Mouse (Mus musculus) heart, adult 2 months (tissue): ENCODE measurements around the gene Zfp82.

Experiments used
- CTCF ChIP-seq: fragments of 200-600 bp; IDR thresholded peaks from 2 replicates; pipeline ENCODE4 v1.8.1; 2022; ENCODE audit warnings: antibody characterized with exemption, mild to moderate bottlenecking, moderate library complexity
- POLR2A ChIP-seq: fragments of 200-500 bp; IDR thresholded peaks from 2 replicates; pipeline ENCODE4 v1.6.1; 2011; ENCODE audit warnings: mild to moderate bottlenecking, low read depth, low read length, control low read depth; ENCODE audit not compliant: insufficient read depth

DNA sequence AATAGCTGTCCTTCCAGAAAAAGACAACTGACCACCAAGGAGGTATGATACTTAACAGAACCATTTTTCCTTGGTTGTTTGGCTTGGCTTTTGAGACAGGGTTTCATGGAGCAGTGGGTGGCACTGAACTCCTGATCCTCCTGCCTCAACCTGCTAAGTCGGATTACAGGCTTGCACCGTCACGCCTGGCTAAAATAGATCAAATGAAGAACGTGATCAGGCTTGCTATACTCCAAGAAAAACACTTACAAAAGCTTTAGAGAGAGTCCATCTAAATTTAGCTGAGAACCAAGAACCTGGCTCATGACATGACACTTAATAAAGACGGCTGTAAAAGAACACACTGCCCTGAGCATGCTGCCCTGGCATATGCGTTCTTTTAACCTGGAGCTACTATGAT, 12.4 kb downstream of the Zfp82 start:
- no peak for TF ChIP-seq POLR2A
- no peak for TF ChIP-seq CTCF
